Mouse (Mus musculus): ENCODE results near the gene Alkbh5.
A peak's percentile ranks its signal among the peaks of the same experiment; 100 is the strongest.

Gene Alkbh5

GRCm38 (mm10) chr11:60536180-60536858, at the start of gene Alkbh5:
Gene Alkbh5, plus strand, starts transcription at chr11:60536381.
- H3K27me3 ChIP-seq (ENCODE audit: control insufficient read depth, insufficient read depth, low read length, poor library complexity, severe bottlenecking): no peaks in the 10 kb centered on the region
- peak; percentile 13 for DNase-seq (ENCODE audit: low read depth, low spot score)
- no peaks in the 10 kb centered on the region for H3K36me3 ChIP-seq (ENCODE audit: control insufficient read depth, insufficient read depth, low read length, poor library complexity, severe bottlenecking)

DNA sequence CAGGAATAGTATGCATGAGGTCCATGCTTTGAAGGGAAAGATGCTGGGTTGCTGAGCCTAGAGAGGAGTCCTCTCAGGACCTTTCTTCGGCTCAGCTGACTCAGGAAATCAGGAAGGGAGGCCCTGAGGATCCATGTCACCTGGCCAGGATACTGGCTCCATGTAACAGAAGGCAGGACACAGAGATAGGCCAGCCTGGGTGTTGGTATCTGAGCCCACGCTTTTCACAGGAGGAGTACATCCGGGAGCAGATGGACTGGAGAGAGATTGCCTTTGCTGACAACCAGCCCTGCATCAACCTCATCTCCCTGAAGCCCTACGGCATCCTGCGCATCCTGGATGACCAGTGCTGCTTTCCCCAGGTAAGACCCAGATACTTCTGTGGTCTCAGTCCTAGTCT, 43.5 kb upstream of the Alkbh5 start:
- H3K36me3 ChIP-seq (ENCODE audit: control insufficient read depth, insufficient read depth, low read length, poor library complexity, severe bottlenecking): no peaks in the 10 kb centered on the region
- DNase-seq (ENCODE audit: low read depth, low spot score): no peak
- no peaks in the 10 kb centered on the region for H3K27me3 ChIP-seq (ENCODE audit: control insufficient read depth, insufficient read depth, low read length, poor library complexity, severe bottlenecking)

DNA sequence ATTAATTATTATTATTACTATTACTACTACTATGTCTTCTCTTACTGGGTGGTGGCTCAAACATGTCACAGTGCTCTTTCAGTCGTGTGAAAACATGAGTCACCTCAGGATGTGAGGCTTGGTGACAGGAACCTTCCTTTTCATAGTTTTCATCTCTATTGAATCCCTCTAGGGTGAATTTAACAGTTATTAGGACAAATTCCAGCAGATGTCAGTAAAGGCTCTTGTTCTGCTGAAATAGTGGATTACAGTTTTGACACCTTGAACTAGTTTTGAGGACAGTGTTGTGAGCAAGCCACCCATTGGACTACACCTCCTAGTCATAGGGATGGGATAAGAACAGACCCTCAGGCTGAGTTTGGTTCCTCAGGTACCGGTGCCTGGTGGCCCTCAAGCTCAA, 40.5 kb upstream of the Alkbh5 start:
- H3K27me3 ChIP-seq (ENCODE audit: control insufficient read depth, insufficient read depth, low read length, poor library complexity, severe bottlenecking): no peaks in the 10 kb centered on the region
- no peak for DNase-seq (ENCODE audit: low read depth, low spot score)
- H3K36me3 ChIP-seq (ENCODE audit: control insufficient read depth, insufficient read depth, low read length, poor library complexity, severe bottlenecking): no peaks in the 10 kb centered on the region

- Histone ChIP-seq H3K36me3 (ENCODE audit: control insufficient read depth, insufficient read depth, low read length, poor library complexity, severe bottlenecking) (no peaks in the 10 kb centered on the region), H3K27me3 (ENCODE audit: control insufficient read depth, insufficient read depth, low read length, poor library complexity, severe bottlenecking) (no peaks in the 10 kb centered on the region)
- DNase-seq (ENCODE audit: low read depth, low spot score): no peak
These were observed 28.9 kb upstream of the Alkbh5 start for GRCm38 (mm10) chr11:60507281-60507680.

GRCm38 (mm10) chr11:60508950-60509349, 27.2 kb upstream of the Alkbh5 start:
- H3K36me3 ChIP-seq (ENCODE audit: control insufficient read depth, insufficient read depth, low read length, poor library complexity, severe bottlenecking): no peaks in the 10 kb centered on the region
- no peaks in the 10 kb centered on the region for H3K27me3 ChIP-seq (ENCODE audit: control insufficient read depth, insufficient read depth, low read length, poor library complexity, severe bottlenecking)
- DNase-seq (ENCODE audit: low read depth, low spot score): no peak

GRCm38 (mm10) chr11:60509500-60509899, 26.7 kb upstream of the Alkbh5 start:
- no peaks in the 10 kb centered on the region for H3K36me3 ChIP-seq (ENCODE audit: control insufficient read depth, insufficient read depth, low read length, poor library complexity, severe bottlenecking)
- no peaks in the 10 kb centered on the region for H3K27me3 ChIP-seq (ENCODE audit: control insufficient read depth, insufficient read depth, low read length, poor library complexity, severe bottlenecking)
- no peak for DNase-seq (ENCODE audit: low read depth, low spot score)

GRCm38 (mm10) chr11:60511893-60512292, 24.3 kb upstream of the Alkbh5 start:
- Histone ChIP-seq H3K36me3 (ENCODE audit: control insufficient read depth, insufficient read depth, low read length, poor library complexity, severe bottlenecking) (no peaks in the 10 kb centered on the region), H3K27me3 (ENCODE audit: control insufficient read depth, insufficient read depth, low read length, poor library complexity, severe bottlenecking) (no peaks in the 10 kb centered on the region)
- DNase-seq (ENCODE audit: low read depth, low spot score): no peak

DNA sequence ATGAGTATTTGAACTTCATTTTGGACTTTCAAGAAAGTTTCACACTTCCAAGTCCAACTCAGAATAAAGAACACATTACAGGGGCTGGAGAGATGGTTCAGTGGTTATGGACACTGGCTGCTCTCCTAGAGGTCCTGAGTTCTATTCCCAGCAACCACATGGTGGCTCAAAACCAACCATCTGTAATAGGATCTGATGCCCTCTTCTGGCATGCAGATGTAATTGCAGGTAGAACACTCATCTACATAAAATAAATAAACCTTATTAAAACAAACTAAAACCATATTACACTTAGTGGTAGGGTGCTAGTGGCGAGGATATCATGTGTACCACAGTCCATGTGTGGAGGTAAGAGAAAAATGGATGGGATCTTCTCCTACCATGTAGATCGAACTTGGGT, 23.7 kb upstream of the Alkbh5 start:
- Histone ChIP-seq H3K36me3 (ENCODE audit: control insufficient read depth, insufficient read depth, low read length, poor library complexity, severe bottlenecking) (no peaks in the 10 kb centered on the region), H3K27me3 (ENCODE audit: control insufficient read depth, insufficient read depth, low read length, poor library complexity, severe bottlenecking) (no peaks in the 10 kb centered on the region)
- no peak for DNase-seq (ENCODE audit: low read depth, low spot score)

- no peaks in the 10 kb centered on the region for H3K27me3 ChIP-seq (ENCODE audit: control insufficient read depth, insufficient read depth, low read length, poor library complexity, severe bottlenecking)
- no peak for DNase-seq (ENCODE audit: low read depth, low spot score)
- H3K36me3 ChIP-seq (ENCODE audit: control insufficient read depth, insufficient read depth, low read length, poor library complexity, severe bottlenecking): no peaks in the 10 kb centered on the region
These were observed 21.2 kb upstream of the Alkbh5 start for GRCm38 (mm10) chr11:60514941-60515340.

- Histone ChIP-seq H3K36me3 (ENCODE audit: control insufficient read depth, insufficient read depth, low read length, poor library complexity, severe bottlenecking) (no peaks in the 10 kb centered on the region), H3K27me3 (ENCODE audit: control insufficient read depth, insufficient read depth, low read length, poor library complexity, severe bottlenecking) (no peaks in the 10 kb centered on the region; the same call in 1 of the 2 replicates)
- no peak for DNase-seq (ENCODE audit: low read depth, low spot score)
These were observed 17.9 kb upstream of the Alkbh5 start for GRCm38 (mm10) chr11:60518305-60518704.

- H3K27me3 ChIP-seq (ENCODE audit: control insufficient read depth, insufficient read depth, low read length, poor library complexity, severe bottlenecking): no peaks in the 10 kb centered on the region; the same call in 1 of the 2 replicates
- no peak for DNase-seq (ENCODE audit: low read depth, low spot score)
- H3K36me3 ChIP-seq (ENCODE audit: control insufficient read depth, insufficient read depth, low read length, poor library complexity, severe bottlenecking): no peaks in the 10 kb centered on the region
These were observed 14.2 kb upstream of the Alkbh5 start for GRCm38 (mm10) chr11:60522027-60522426.

GRCm38 (mm10) chr11:60522661-60523365, 13.4 kb upstream of the Alkbh5 start:
- Histone ChIP-seq H3K36me3 (ENCODE audit: control insufficient read depth, insufficient read depth, low read length, poor library complexity, severe bottlenecking) (no peaks in the 10 kb centered on the region), H3K27me3 (ENCODE audit: control insufficient read depth, insufficient read depth, low read length, poor library complexity, severe bottlenecking) (no peaks in the 10 kb centered on the region; the same call in 1 of the 2 replicates)
- DNase-seq (ENCODE audit: low read depth, low spot score): no peak

DNA sequence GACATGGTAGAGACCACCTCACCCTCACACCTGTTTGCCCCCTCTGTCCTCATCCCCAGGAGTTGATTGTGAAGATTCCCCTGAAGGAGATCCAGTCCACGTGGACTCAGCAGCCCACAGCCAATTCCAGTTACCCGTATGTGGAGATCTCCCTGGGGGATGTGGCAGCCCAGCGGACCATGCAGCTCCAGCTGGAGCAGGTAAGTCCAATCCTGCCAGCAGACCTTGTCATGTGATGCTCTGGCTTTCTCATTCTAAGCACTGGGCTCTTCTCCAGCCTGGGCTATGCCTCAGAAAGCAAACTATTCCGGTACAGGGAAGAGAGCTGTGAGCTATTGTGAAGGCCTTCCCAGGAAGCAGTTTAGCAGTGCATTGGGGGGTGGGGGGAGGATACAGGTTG, 9.7 kb upstream of the Alkbh5 start:
- no peak for DNase-seq (ENCODE audit: low read depth, low spot score)
- no peaks in the 10 kb centered on the region for H3K27me3 ChIP-seq (ENCODE audit: control insufficient read depth, insufficient read depth, low read length, poor library complexity, severe bottlenecking)
- no peaks in the 10 kb centered on the region for H3K36me3 ChIP-seq (ENCODE audit: control insufficient read depth, insufficient read depth, low read length, poor library complexity, severe bottlenecking)

DNA sequence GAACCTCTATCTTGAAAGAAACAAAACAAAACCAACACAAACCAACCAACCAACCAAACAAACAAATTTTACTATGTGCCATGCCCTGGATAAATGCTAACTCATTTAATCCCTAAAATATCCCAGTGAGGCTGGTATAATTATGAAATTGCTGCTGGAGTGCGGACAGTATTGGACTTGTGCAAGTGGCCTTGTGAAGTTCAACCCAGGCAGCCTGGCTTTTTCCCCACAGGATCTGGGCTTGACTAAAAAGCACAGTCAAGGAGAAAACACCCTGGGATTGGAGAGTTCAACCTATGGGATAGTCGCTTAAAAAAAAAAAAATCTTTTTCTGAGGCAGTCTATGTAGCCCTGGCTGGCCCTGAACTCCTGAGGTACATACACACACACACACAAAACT, 505 bp upstream of the Alkbh5 start:
- no peak for DNase-seq (ENCODE audit: low read depth, low spot score)
- no peaks in the 10 kb centered on the region for H3K36me3 ChIP-seq (ENCODE audit: control insufficient read depth, insufficient read depth, low read length, poor library complexity, severe bottlenecking)
- no peaks in the 10 kb centered on the region for H3K27me3 ChIP-seq (ENCODE audit: control insufficient read depth, insufficient read depth, low read length, poor library complexity, severe bottlenecking)

- DNase-seq (ENCODE audit: low read depth, low spot score): no peak
- Histone ChIP-seq H3K27me3 (ENCODE audit: control insufficient read depth, insufficient read depth, low read length, poor library complexity, severe bottlenecking) (no peaks in the 10 kb centered on the region), H3K36me3 (ENCODE audit: control insufficient read depth, insufficient read depth, low read length, poor library complexity, severe bottlenecking) (peaks cover 2% of the 10 kb centered on the region; the same call in 1 of the 2 replicates)
These were observed 782 bp downstream of the Alkbh5 start for GRCm38 (mm10) chr11:60536859-60537467.

All from splenic B cell, adult 2 months (primary cell).